Mouse (Mus musculus) gastrocnemius, postnatal 10 days (tissue): ENCODE data around the gene Prkch. TPM values are rescaled to one million over a fixed set of nuclear protein-coding genes. Genes with fewer than 3 reads are reported as not detected.
A peak's percentile ranks its signal among the peaks of the same experiment; 100 is the strongest.

ENCODE experiments used
- DNase-seq: peaks from one replicate; pipeline ENCODE4 v3.0.0; 2021; ENCODE audit warnings: mixed read lengths
- total RNA-seq, 2 experiments: library from RNA; stranded (reverse); gene quantifications; 2 replicates each; pipeline ENCODE4 v1.2.3; 2021

Prkch gene
- total RNA-seq, 2 experiments from 2014 or later = 10.8 to 13.0 TPM

GRCm38 (mm10) chr12:73682921-73683346, 98.3 kb downstream of the Prkch start:
- no peak for DNase-seq

GRCm38 (mm10) chr12:73685875-73686274, 101.3 kb downstream of the Prkch start:
- no peak for DNase-seq

GRCm38 (mm10) chr12:73686456-73686855, 101.9 kb downstream of the Prkch start:
- DNase-seq = no peak

GRCm38 (mm10) chr12:73687077-73688035, 102.8 kb downstream of the Prkch start:
- peak; percentile 43 for DNase-seq

- no peak for DNase-seq
Observed at GRCm38 (mm10) chr12:73692321-73692720, 107.7 kb downstream of the Prkch start.

GRCm38 (mm10) chr12:73693347-73693746, 108.8 kb downstream of the Prkch start:
- peak; percentile 59 for DNase-seq

- DNase-seq = no peak
Observed at GRCm38 (mm10) chr12:73694690-73695089, 110.1 kb downstream of the Prkch start.

- DNase-seq = no peak
Observed at GRCm38 (mm10) chr12:73695110-73695509, 110.5 kb downstream of the Prkch start.

GRCm38 (mm10) chr12:73696084-73696483, 111.5 kb downstream of the Prkch start:
- no peak for DNase-seq

- DNase-seq = no peak
Observed at GRCm38 (mm10) chr12:73696946-73697345, 112.3 kb downstream of the Prkch start.

GRCm38 (mm10) chr12:73698436-73698835, 113.8 kb downstream of the Prkch start:
- DNase-seq = no peak

- no peak for DNase-seq
Observed at GRCm38 (mm10) chr12:73698841-73699240, 114.2 kb downstream of the Prkch start.

- DNase-seq = no peak
Observed at GRCm38 (mm10) chr12:73699471-73700186, 115.0 kb downstream of the Prkch start.

GRCm38 (mm10) chr12:73700544-73701069, 116.0 kb downstream of the Prkch start:
- DNase-seq = no peak

- no peak for DNase-seq
Observed at GRCm38 (mm10) chr12:73701999-73702398, 117.4 kb downstream of the Prkch start.

GRCm38 (mm10) chr12:73704382-73704781, 119.8 kb downstream of the Prkch start:
- no peak for DNase-seq

GRCm38 (mm10) chr12:73705097-73705690, 120.6 kb downstream of the Prkch start:
- peak; percentile 66 for DNase-seq

- no peak for DNase-seq
Observed at GRCm38 (mm10) chr12:73708498-73708897, 123.9 kb downstream of the Prkch start.

GRCm38 (mm10) chr12:73708920-73709319, 124.3 kb downstream of the Prkch start:
- peak; percentile 54 for DNase-seq

GRCm38 (mm10) chr12:73710846-73711245, 126.2 kb downstream of the Prkch start:
- DNase-seq = no peak

- DNase-seq = no peak
Observed at GRCm38 (mm10) chr12:73712122-73712521, 127.5 kb downstream of the Prkch start.

GRCm38 (mm10) chr12:73714589-73714988, 130.0 kb downstream of the Prkch start:
- no peak for DNase-seq
